Mouse (Mus musculus) induced T-regulatory cell, adult 2 months (primary cell): ENCODE results near the gene Mdc1.
A peak's percentile ranks its signal among the peaks of the same experiment; 100 is the strongest.
"Not testable (repeated sequence)": the region's sequence is repeated elsewhere in the genome, so short reads cannot be mapped to it uniquely, and the experiment has no call there.

ENCODE experiments used
- DNase-seq: peaks from one replicate; pipeline ENCODE4 v3.0.0-alpha.2; 2012; ENCODE audit warnings: low read depth

Gene Mdc1

GRCm38 (mm10) chr17:35822564-35822963 is 18.8 kb upstream of the Mdc1 start:
- DNase-seq, result no peak

- peak; percentile 89 for DNase-seq
These were observed 18.1 kb upstream of the Mdc1 start, which contains the start of gene Flot1 for GRCm38 (mm10) chr17:35822964-35823937. Gene Flot1, plus strand, starts transcription at chr17:35823230.

- peak; percentile 39 for DNase-seq
These were observed 16.9 kb upstream of the Mdc1 start for GRCm38 (mm10) chr17:35824402-35824801.

- DNase-seq, result no peak
These were observed 16.0 kb upstream of the Mdc1 start for GRCm38 (mm10) chr17:35825109-35825850.

- peak; percentile 92 for DNase-seq
These were observed 11.6 kb upstream of the Mdc1 start for GRCm38 (mm10) chr17:35829737-35830136.

GRCm38 (mm10) chr17:35832400-35833238 is 8.7 kb upstream of the Mdc1 start:
- DNase-seq, result no peak

- DNase-seq, result no peak
These were observed 8.0 kb upstream of the Mdc1 start for GRCm38 (mm10) chr17:35833239-35833751.

- no peak for DNase-seq
These were observed 7.4 kb upstream of the Mdc1 start for GRCm38 (mm10) chr17:35833894-35834293.

GRCm38 (mm10) chr17:35834696-35835422 is 6.5 kb upstream of the Mdc1 start:
- no peak for DNase-seq

- DNase-seq, result no peak
These were observed 5.7 kb upstream of the Mdc1 start for GRCm38 (mm10) chr17:35835424-35836140.

- peak; percentile 95 for DNase-seq
These were observed 4.9 kb upstream of the Mdc1 start for GRCm38 (mm10) chr17:35836178-35836965.

GRCm38 (mm10) chr17:35836991-35837422 is 4.3 kb upstream of the Mdc1 start:
- DNase-seq, result peak; percentile 89

- DNase-seq, result peak; percentile 76
These were observed 3.8 kb upstream of the Mdc1 start for GRCm38 (mm10) chr17:35837487-35837886.

- DNase-seq, result peak; percentile 95
These were observed 3.2 kb upstream of the Mdc1 start, which contains the start of gene Tubb5 for GRCm38 (mm10) chr17:35838122-35838544. Gene Tubb5, minus strand, starts transcription at chr17:35838306.

GRCm38 (mm10) chr17:35838570-35838969 is 2.7 kb upstream of the Mdc1 start:
- no peak for DNase-seq

- DNase-seq, result not testable (repeated sequence)
These were observed 2.3 kb upstream of the Mdc1 start for GRCm38 (mm10) chr17:35839002-35839401.

GRCm38 (mm10) chr17:35840561-35840960 is 754 bp upstream of the Mdc1 start:
- DNase-seq, result no peak

- peak; percentile 34 for DNase-seq
These were observed 691 bp downstream of the Mdc1 start for GRCm38 (mm10) chr17:35842006-35842405.

GRCm38 (mm10) chr17:35843514-35843913 is 2.2 kb downstream of the Mdc1 start:
- peak; percentile 25 for DNase-seq
